Mouse (Mus musculus): Measurements from ENCODE around the gene Trp63. TPM values are rescaled to one million over a fixed set of nuclear protein-coding genes. Genes with fewer than 3 reads are reported as not detected.
"Not testable (repeated sequence)": the region's sequence is repeated elsewhere in the genome, so short reads cannot be mapped to it uniquely, and the experiment has no call there.

The Trp63 gene
- 16.9 and 23.1 TPM in 2 replicates for polyA plus RNA-seq (2012; rRNA removed)

- no peak within 1 kb of the TSS for H3K27ac ChIP-seq (ENCODE audit: control insufficient read depth, insufficient read depth, low read length)
- no peaks in the 10 kb centered on the region for H3K4me1 ChIP-seq (replicated peaks; ENCODE audit: control insufficient read depth, insufficient read depth, low read length)
- H3K4me3 ChIP-seq (ENCODE audit: control insufficient read depth, insufficient read depth, low read length), result no peak within 1 kb of the TSS
- TF ChIP-seq CTCF (IDR thresholded peaks at IDR 0.05; ENCODE audit: borderline replicate concordance, control insufficient read depth, extremely low read depth, insufficient read depth, low read length, poor library complexity) (no peak), POLR2A (IDR thresholded peaks at IDR 0.05; ENCODE audit: control insufficient read depth, extremely low read depth, insufficient read depth, low read length, poor library complexity) (no peak)
- H3K36me3 ChIP-seq (ENCODE audit: control insufficient read depth, insufficient read depth, low read length), result no peaks in the 10 kb centered on the region
- no peaks in the 10 kb centered on the region for H3K27me3 ChIP-seq (ENCODE audit: control insufficient read depth, insufficient read depth, low read length)
- WGBS, result 39% methylated on average over 8 of the region's 8 CpGs
- DNase-seq, result no peak
Observed at GRCm38 (mm10) chr16:25683531-25684248, at the start of gene Trp63. TSS of gene Trp63 (plus strand) at chr16:25683763.

GRCm38 (mm10) chr16:25644716-25645115, 38.8 kb upstream of the Trp63 start:
- 87% methylated on average over 4 of the region's 4 CpGs for WGBS
- DNase-seq; H3K36me3 ChIP-seq (ENCODE audit: control insufficient read depth, insufficient read depth, low read length); H3K27me3 ChIP-seq (ENCODE audit: control insufficient read depth, insufficient read depth, low read length); H3K4me1 ChIP-seq (replicated peaks; ENCODE audit: control insufficient read depth, insufficient read depth, low read length); H3K27ac ChIP-seq (ENCODE audit: control insufficient read depth, insufficient read depth, low read length); H3K4me3 ChIP-seq (ENCODE audit: control insufficient read depth, insufficient read depth, low read length): not testable (repeated sequence)

GRCm38 (mm10) chr16:25660510-25661235, 22.9 kb upstream of the Trp63 start:
- Histone ChIP-seq H3K27me3 (ENCODE audit: control insufficient read depth, insufficient read depth, low read length) (no peaks in the 10 kb centered on the region), H3K4me3 (ENCODE audit: control insufficient read depth, insufficient read depth, low read length) (no peak overlapping the region), H3K36me3 (ENCODE audit: control insufficient read depth, insufficient read depth, low read length) (no peaks in the 10 kb centered on the region), H3K27ac (ENCODE audit: control insufficient read depth, insufficient read depth, low read length) (no peak overlapping the region), H3K4me1 (replicated peaks; ENCODE audit: control insufficient read depth, insufficient read depth, low read length) (no peaks in the 10 kb centered on the region)
- no peak for DNase-seq
- WGBS, result 95% methylated on average over 9 of the region's 9 CpGs
- TF ChIP-seq CTCF (IDR thresholded peaks at IDR 0.05; ENCODE audit: borderline replicate concordance, control insufficient read depth, extremely low read depth, insufficient read depth, low read length, poor library complexity) (no peak), POLR2A (IDR thresholded peaks at IDR 0.05; ENCODE audit: control insufficient read depth, extremely low read depth, insufficient read depth, low read length, poor library complexity) (no peak)

- Histone ChIP-seq H3K27me3 (ENCODE audit: control insufficient read depth, insufficient read depth, low read length) (no peaks in the 10 kb centered on the region), H3K4me3 (ENCODE audit: control insufficient read depth, insufficient read depth, low read length) (no peak overlapping the region), H3K36me3 (ENCODE audit: control insufficient read depth, insufficient read depth, low read length) (no peaks in the 10 kb centered on the region), H3K27ac (ENCODE audit: control insufficient read depth, insufficient read depth, low read length) (no peak overlapping the region), H3K4me1 (replicated peaks; ENCODE audit: control insufficient read depth, insufficient read depth, low read length) (no peaks in the 10 kb centered on the region)
- DNase-seq, result no peak
- WGBS, result 62% methylated on average over 3 of the region's 3 CpGs
- TF ChIP-seq POLR2A (IDR thresholded peaks at IDR 0.05; ENCODE audit: control insufficient read depth, extremely low read depth, insufficient read depth, low read length, poor library complexity) (no peak), CTCF (IDR thresholded peaks at IDR 0.05; ENCODE audit: borderline replicate concordance, control insufficient read depth, extremely low read depth, insufficient read depth, low read length, poor library complexity) (no peak)
Observed at GRCm38 (mm10) chr16:25663116-25663515, 20.4 kb upstream of the Trp63 start.

- Histone ChIP-seq H3K27ac (ENCODE audit: control insufficient read depth, insufficient read depth, low read length) (no peak overlapping the region), H3K27me3 (ENCODE audit: control insufficient read depth, insufficient read depth, low read length) (no peaks in the 10 kb centered on the region), H3K4me3 (ENCODE audit: control insufficient read depth, insufficient read depth, low read length) (no peak overlapping the region), H3K36me3 (ENCODE audit: control insufficient read depth, insufficient read depth, low read length) (no peaks in the 10 kb centered on the region), H3K4me1 (replicated peaks; ENCODE audit: control insufficient read depth, insufficient read depth, low read length) (no peaks in the 10 kb centered on the region)
- DNase-seq, result no peak
- TF ChIP-seq POLR2A (IDR thresholded peaks at IDR 0.05; ENCODE audit: control insufficient read depth, extremely low read depth, insufficient read depth, low read length, poor library complexity), result no peak
- TF ChIP-seq CTCF (IDR thresholded peaks at IDR 0.05; ENCODE audit: borderline replicate concordance, control insufficient read depth, extremely low read depth, insufficient read depth, low read length, poor library complexity), result no peak
- 88% methylated on average over 5 of the region's 5 CpGs for WGBS
Observed at GRCm38 (mm10) chr16:25673861-25674440, 9.6 kb upstream of the Trp63 start.

- DNase-seq, result no peak
- no peaks in the 10 kb centered on the region for H3K4me1 ChIP-seq (replicated peaks; ENCODE audit: control insufficient read depth, insufficient read depth, low read length)
- H3K27me3 ChIP-seq (ENCODE audit: control insufficient read depth, insufficient read depth, low read length), result no peaks in the 10 kb centered on the region
- H3K27ac ChIP-seq (ENCODE audit: control insufficient read depth, insufficient read depth, low read length), result no peak overlapping the region
- WGBS, result 73% methylated on average over 5 of the region's 5 CpGs
- H3K36me3 ChIP-seq (ENCODE audit: control insufficient read depth, insufficient read depth, low read length), result no peaks in the 10 kb centered on the region
- H3K4me3 ChIP-seq (ENCODE audit: control insufficient read depth, insufficient read depth, low read length), result no peak overlapping the region
- TF ChIP-seq CTCF (IDR thresholded peaks at IDR 0.05; ENCODE audit: borderline replicate concordance, control insufficient read depth, extremely low read depth, insufficient read depth, low read length, poor library complexity) (no peak), POLR2A (IDR thresholded peaks at IDR 0.05; ENCODE audit: control insufficient read depth, extremely low read depth, insufficient read depth, low read length, poor library complexity) (no peak)
Observed at GRCm38 (mm10) chr16:25680369-25680768, 3.2 kb upstream of the Trp63 start.

Measured in thymus, adult 2 months (tissue).